Mouse (Mus musculus) testis, adult 2 months (tissue): ENCODE results near the gene Rae1. TPM values are rescaled to one million over a fixed set of nuclear protein-coding genes. Genes with fewer than 3 reads are reported as not detected.

ENCODE experiments used
- H3K27ac ChIP-seq: fragments of 200-500 bp; 2 replicates; pipeline ENCODE4 v1.5.1; 2012; ENCODE audit warnings: low read depth, low read length; ENCODE audit not compliant: control insufficient read depth, insufficient read depth
- H3K27me3 ChIP-seq: fragments of 200-500 bp; 2 replicates; pipeline ENCODE4 v1.6.1; 2012; ENCODE audit warnings: mild to moderate bottlenecking, low read length, moderate library complexity; ENCODE audit not compliant: control insufficient read depth, insufficient read depth
- H3K36me3 ChIP-seq: fragments of 200-500 bp; 2 replicates; pipeline ENCODE4 v1.6.1; 2012; ENCODE audit warnings: mild to moderate bottlenecking, low read length; ENCODE audit not compliant: control insufficient read depth, insufficient read depth
- H3K4me1 ChIP-seq: fragments of 200-500 bp; 2 replicates; pipeline ENCODE4 v1.6.1; 2012; ENCODE audit warnings: low read length; ENCODE audit not compliant: control insufficient read depth, insufficient read depth
- H3K4me3 ChIP-seq: fragments of 200-500 bp; 2 replicates; pipeline ENCODE4 v1.5.1; 2012; ENCODE audit warnings: low read depth, mild to moderate bottlenecking, low read length, moderate library complexity, mixed read lengths; ENCODE audit not compliant: control insufficient read depth
- CTCF ChIP-seq: fragments of 200-500 bp; IDR thresholded peaks from 2 replicates; pipeline ENCODE4 v1.5.1; 2012; ENCODE audit warnings: low read depth, mild to moderate bottlenecking, inconsistent platforms, low read length, moderate library complexity; ENCODE audit not compliant: control insufficient read depth, insufficient read depth, insufficient replicate concordance
- POLR2A ChIP-seq: fragments of 200-500 bp; IDR thresholded peaks from 2 replicates; pipeline ENCODE4 v1.6.1; 2012; ENCODE audit warnings: low read depth, mild to moderate bottlenecking, inconsistent platforms, low read length, moderate library complexity; ENCODE audit not compliant: control insufficient read depth
- polyA plus RNA-seq: library from polyadenylated mRNA; depleted of rRNA; stranded (reverse); fragments of >200 nt; gene quantifications from 2 replicates; pipeline ENCODE4 v1.2.3, GENCODE M21; 2012

The Rae1 gene
- polyA plus RNA-seq, 1 experiment = 77.9 TPM

DNA sequence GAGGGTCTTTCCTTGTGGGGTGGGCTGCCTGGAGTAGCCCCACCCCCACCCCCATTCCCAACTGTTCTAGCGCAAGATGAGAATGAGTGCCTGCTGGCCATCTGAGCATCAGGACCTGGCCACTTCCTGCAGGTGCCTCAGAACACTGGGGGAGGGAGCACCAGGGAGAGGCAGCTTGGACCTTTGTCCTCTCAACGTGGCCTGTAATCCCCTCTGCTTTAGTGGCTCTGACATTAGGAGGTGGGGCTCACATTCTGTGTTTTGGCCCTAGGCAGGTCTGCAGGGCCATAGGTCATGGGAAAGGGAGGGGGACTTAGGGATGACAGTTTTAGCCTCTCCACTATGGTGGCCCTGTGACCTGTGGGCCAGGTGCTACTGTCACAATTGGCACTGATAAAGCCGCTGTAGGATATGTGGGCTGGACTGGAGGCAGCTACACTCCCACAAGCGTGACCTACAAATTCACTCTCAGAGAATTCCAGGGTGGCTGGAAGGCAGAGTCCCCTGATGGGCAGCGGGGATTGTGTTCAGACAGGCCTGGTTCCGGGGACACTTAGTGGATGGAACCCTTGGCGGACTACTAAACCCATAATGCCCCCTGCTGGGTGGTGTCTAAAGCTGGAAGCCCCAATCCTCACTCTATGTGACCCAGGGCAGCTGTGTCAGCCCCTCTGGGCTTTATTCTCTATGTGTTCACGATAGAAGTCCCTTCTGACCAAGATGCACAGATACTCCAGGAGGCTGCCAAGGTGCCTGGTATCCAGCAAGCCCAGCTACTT, 50.9 kb downstream of the Rae1 start:
- peak overlapping the region; percentile 73 for H3K4me3 ChIP-seq
- no peaks in the 10 kb centered on the region for H3K27me3 ChIP-seq
- H3K36me3 ChIP-seq = no peaks in the 10 kb centered on the region
- no peak overlapping the region for H3K27ac ChIP-seq
- H3K4me1 ChIP-seq = peaks cover 8% of the 10 kb centered on the region; the same call in 1 of the 2 replicates
- TF ChIP-seq POLR2A (no peak), CTCF (no peak)

DNA sequence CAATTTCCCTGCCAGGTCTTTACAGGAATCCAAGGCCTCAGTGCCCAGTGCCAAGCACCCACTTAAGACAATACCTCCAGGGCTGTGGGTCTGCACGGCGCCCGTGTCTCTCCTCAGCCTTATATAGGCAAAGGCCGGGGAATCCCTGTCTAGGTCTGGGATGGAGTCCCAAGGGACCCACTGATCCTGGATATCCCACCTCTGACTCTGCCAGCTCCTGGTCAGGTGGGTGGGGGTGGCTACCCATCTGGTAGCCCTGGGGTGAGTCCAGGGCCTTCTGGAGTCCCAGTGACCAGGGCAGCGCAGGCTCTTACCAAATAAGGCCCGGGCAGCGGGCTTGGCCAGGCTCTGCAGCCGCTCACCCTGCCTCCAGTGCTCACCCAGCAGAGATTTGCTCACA, 53.0 kb downstream of the Rae1 start:
- Histone ChIP-seq H3K27ac (no peak overlapping the region), H3K27me3 (no peaks in the 10 kb centered on the region), H3K4me3 (no peak overlapping the region), H3K36me3 (no peaks in the 10 kb centered on the region), H3K4me1 (peaks cover 8% of the 10 kb centered on the region; the same call in 1 of the 2 replicates)
- TF ChIP-seq POLR2A (no peak), CTCF (no peak)

DNA sequence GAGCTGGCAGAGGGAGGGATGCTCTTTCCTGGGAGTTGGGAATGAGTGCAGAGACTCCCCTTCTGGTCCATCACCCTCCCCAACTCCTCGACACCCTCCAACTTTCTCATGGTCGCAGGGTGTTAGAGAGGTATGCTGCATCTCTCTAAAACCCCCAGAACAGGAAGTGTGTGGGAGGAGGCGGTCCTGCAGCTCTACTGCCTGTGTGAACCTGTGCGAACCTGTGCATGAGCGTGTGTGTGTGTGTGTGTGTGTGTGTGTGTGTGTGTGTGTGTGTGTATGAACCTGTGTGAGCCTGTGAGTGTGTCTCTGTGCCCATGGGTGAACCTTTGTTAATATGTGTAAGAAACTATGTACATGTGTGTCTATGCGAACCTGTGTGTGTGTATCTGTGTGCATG, 53.9 kb downstream of the Rae1 start:
- no peaks in the 10 kb centered on the region for H3K36me3 ChIP-seq
- H3K4me3 ChIP-seq = no peak overlapping the region
- no peak overlapping the region for H3K27ac ChIP-seq
- TF ChIP-seq CTCF (no peak), POLR2A (no peak)
- peaks cover 8% of the 10 kb centered on the region; the same call in 1 of the 2 replicates for H3K4me1 ChIP-seq
- no peaks in the 10 kb centered on the region for H3K27me3 ChIP-seq

DNA sequence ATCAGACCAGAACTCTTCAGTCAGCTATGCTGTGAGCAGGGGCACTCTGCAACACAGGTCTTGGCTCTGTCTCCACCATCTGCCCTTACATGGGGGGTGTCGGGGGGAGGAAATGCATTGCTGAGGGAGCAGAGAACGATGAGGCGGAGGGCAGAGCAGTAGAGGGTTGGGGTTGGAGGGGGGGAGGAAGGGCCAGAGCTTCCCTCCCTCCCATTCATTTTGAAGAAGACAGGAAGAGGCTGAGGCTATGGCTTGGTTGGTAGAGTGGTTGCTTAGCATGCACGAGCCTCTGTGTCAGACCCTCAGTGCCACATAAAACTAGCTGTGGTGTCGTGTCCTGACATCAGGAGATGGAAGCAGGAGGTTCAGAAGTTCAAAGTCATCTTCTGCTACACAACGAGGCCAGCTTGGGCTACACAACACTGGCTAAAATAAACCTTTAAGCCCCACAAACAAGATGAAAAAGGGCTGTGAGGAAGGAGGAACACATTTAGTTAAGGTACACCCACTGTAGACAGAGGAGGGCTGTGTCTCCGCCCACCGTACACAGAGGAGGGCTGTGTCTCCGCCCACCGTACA, 56.5 kb downstream of the Rae1 start:
- no peaks in the 10 kb centered on the region for H3K4me1 ChIP-seq
- TF ChIP-seq CTCF (no peak), POLR2A (no peak)
- H3K27ac ChIP-seq = no peak overlapping the region

DNA sequence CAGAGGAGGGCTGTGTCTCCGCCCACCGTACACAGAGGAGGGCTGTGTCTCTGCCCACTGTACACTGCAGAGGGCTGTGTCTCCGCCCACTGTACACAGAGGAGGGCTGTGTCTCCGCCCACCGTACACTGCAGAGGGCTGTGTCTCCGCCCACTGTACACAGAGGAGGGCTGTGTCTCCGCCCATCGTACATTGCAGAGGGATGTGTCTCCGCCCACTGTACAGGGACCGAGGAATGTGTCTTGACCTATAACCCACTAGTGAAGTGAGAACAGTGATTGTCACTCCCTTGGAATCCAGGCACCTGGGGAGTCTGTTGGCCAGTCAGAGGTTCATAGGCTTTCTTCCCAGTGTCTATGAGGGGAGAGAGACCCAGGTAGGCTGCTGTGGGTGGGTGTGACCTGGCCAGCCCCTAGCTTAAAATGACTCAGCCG, 57.0 kb downstream of the Rae1 start:
- no peak overlapping the region for H3K4me3 ChIP-seq
- no peaks in the 10 kb centered on the region for H3K36me3 ChIP-seq
- no peak overlapping the region for H3K27ac ChIP-seq
- H3K27me3 ChIP-seq = no peaks in the 10 kb centered on the region
- TF ChIP-seq POLR2A (no peak), CTCF (no peak)
- H3K4me1 ChIP-seq = no peaks in the 10 kb centered on the region

More for the DNA sequence above, 56.5 kb downstream of the Rae1 start:
- Histone ChIP-seq H3K27me3 (no peaks in the 10 kb centered on the region), H3K36me3 (no peaks in the 10 kb centered on the region), H3K4me3 (no peak overlapping the region)

DNA sequence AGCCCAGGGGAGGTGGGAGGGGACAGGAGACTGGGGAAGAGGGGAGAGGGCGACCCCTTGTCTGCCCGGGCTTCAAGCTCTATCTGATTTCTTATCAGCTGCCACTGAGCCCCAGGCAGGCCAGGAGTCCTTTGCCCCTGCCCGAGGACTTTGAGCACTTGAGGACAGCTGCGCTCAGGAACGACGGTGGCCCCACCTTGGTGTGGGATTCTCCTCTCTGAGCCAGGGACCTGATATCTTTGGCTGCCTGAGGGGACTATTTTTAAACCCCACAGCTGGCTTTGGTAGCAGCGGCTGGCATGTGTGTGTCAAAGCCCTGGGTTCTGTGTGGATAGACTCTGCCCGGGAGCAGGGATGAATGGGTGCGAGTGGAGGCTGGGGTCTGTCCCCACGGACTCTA, 57.7 kb downstream of the Rae1 start:
- no peaks in the 10 kb centered on the region for H3K36me3 ChIP-seq
- no peaks in the 10 kb centered on the region for H3K27me3 ChIP-seq
- no peak overlapping the region for H3K27ac ChIP-seq
- no peak overlapping the region for H3K4me3 ChIP-seq
- TF ChIP-seq CTCF = no peak
- no peak for TF ChIP-seq POLR2A
- no peaks in the 10 kb centered on the region for H3K4me1 ChIP-seq

DNA sequence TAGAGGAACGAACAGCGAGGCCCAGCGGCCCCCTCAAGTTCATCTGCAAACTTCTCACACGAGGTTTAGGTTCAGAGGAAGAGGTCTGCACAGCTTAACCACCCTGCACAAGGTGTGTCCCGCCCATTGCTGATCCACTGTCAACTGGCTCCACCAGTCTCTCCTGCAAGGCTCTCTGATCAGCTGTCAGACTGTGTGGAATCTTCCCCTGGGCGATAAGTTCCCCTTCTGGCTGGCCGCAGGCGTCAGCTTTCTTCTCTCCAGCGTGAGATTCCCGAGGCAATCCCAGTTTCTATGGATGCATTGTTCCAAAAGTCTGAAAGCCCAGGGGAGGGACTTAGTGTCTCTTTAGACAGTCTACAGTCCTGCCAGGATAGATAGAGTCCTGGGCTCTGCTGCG, 58.3 kb downstream of the Rae1 start:
- Histone ChIP-seq H3K4me3 (no peak overlapping the region), H3K27ac (no peak overlapping the region), H3K4me1 (no peaks in the 10 kb centered on the region), H3K27me3 (no peaks in the 10 kb centered on the region), H3K36me3 (no peaks in the 10 kb centered on the region)
- TF ChIP-seq CTCF (no peak), POLR2A (no peak)
